Mouse (Mus musculus): ENCODE data around the gene Dip2c. TPM values are rescaled to one million over a fixed set of nuclear protein-coding genes. Genes with fewer than 3 reads are reported as not detected.
A peak's percentile ranks its signal among the peaks of the same experiment; 100 is the strongest.

Dip2c gene
- polyA plus RNA-seq, 1 experiment from 2014 or later, result 11.7 TPM

DNA sequence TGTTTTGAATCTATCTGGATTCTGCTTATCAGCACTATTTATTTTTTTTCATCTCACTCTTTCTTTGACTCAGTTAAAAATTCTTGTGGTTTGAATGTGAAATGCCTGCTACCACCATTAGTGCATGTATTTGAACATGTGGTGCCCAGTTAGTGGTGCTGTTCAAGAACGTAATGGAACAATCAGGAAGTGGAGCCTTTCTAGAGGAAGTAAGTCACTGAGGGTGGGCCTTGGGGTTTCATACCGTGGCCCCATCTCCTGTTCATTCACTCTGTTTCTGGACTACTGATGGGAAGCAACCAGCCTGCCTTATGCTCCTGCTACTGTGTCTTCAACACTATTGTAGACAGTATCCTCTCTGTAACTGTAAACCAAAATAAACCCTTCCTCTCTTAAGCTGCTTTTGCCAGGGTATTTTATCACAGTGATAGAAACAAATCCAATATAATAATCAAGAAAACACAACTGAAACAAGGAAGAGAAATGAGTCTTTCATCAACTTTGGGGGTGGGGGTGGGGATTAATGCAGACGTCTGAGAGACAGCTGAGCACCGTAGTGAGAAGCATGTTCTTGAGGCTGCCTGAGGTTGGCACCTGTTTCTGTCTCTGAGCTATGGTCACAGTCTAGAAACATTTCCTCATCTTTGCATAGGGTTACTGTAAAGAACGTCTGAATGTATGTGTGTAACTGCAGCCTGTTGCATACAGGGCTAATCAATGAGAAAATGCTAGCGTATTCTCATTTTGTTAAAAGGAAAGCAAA lies 323.2 kb downstream of the Dip2c start:
- 0 out of 2 replicates have a peak, but pooled peaks cover 11% of the 10 kb centered on the region for H3K36me3 ChIP-seq (ENCODE audit: control insufficient read depth, insufficient read depth, low read length)
- H3K9ac ChIP-seq (ENCODE audit: low read depth, low read length), result no peak overlapping the region
- ATAC-seq (ENCODE audit: low read depth) (no peak), DNase-seq (ENCODE audit: low spot score) (no peak)
- H3K4me3 ChIP-seq (ENCODE audit: low read depth, low read length), result no peak overlapping the region
- H3K4me2 ChIP-seq (ENCODE audit: low read depth, low read length), result no peak overlapping the region
- no peaks in the 10 kb centered on the region for H3K4me1 ChIP-seq (ENCODE audit: control insufficient read depth, insufficient read depth, low read length)
- H3K9me3 ChIP-seq (ENCODE audit: control insufficient read depth, low read length), result no peaks in the 10 kb centered on the region
- H3K27me3 ChIP-seq (replicated peaks; ENCODE audit: control insufficient read depth, insufficient read depth, low read length), result no peaks in the 10 kb centered on the region
- H3K27ac ChIP-seq (replicated peaks; ENCODE audit: low read depth, low read length), result no peak overlapping the region
- 71% methylated on average over 6 of the region's 6 CpGs for WGBS

DNA sequence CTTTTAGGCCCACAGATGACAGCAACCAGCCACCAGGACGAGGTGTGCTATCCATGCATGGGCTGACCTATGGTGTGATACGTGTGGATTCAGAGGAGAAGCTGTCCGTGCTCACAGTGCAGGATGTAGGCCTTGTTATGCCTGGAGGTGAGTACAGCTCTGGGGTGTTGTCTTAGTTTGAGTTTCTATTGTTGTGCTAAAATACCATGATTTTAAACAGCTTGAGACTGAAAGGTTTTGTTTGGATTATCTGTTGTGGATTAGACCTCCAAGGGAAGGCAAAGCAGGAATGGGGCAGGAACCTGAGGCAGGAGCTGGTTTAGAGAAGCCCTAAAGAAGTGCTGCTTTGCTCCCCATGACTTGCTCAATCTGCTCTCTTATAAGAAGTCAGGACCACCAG lies 325.0 kb downstream of the Dip2c start:
- WGBS, result 76% methylated on average over 3 of the region's 3 CpGs
- ATAC-seq (ENCODE audit: low read depth), result no peak
- H3K4me2 ChIP-seq (ENCODE audit: low read depth, low read length), result no peak overlapping the region
- H3K4me3 ChIP-seq (ENCODE audit: low read depth, low read length), result no peak overlapping the region
- no peaks in the 10 kb centered on the region for H3K9me3 ChIP-seq (ENCODE audit: control insufficient read depth, low read length)
- H3K9ac ChIP-seq (ENCODE audit: low read depth, low read length), result no peak overlapping the region
- H3K4me1 ChIP-seq (ENCODE audit: control insufficient read depth, insufficient read depth, low read length), result no peaks in the 10 kb centered on the region
- H3K27me3 ChIP-seq (replicated peaks; ENCODE audit: control insufficient read depth, insufficient read depth, low read length), result no peaks in the 10 kb centered on the region
- H3K36me3 ChIP-seq (ENCODE audit: control insufficient read depth, insufficient read depth, low read length), result peaks cover 20% of the 10 kb centered on the region
- no peak overlapping the region for H3K27ac ChIP-seq (replicated peaks; ENCODE audit: low read depth, low read length)
- DNase-seq (ENCODE audit: low spot score), result no peak

- H3K36me3 ChIP-seq (ENCODE audit: control insufficient read depth, insufficient read depth, low read length), result peaks cover 24% of the 10 kb centered on the region
Measured at GRCm38 (mm10) chr13:9611229-9611628, 334.9 kb downstream of the Dip2c start.

DNA sequence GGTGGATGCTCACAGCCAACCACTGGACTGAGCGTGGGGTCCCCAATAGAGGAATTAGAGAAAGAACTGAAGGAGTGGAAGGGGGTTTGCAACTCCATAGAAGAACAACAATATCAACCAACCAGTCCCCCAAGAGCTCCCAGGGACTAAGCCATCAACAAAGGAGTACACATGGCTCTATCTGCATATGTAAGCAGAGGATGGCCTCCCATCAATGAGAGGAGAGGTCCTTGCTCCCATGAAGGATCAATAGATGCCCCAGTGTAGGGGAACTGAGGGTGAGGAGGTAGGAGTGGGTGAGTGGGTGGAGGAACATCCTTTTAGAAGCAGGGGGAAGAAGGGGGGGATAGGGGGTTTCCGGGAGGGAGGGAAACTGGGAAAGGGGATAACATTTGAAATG lies 356.4 kb downstream of the Dip2c start:
- ATAC-seq (ENCODE audit: low read depth) (no peak), DNase-seq (ENCODE audit: low spot score) (no peak)
- no peaks in the 10 kb centered on the region for H3K27me3 ChIP-seq (replicated peaks; ENCODE audit: control insufficient read depth, insufficient read depth, low read length)
- H3K4me1 ChIP-seq (ENCODE audit: control insufficient read depth, insufficient read depth, low read length), result no peaks in the 10 kb centered on the region
- H3K9me3 ChIP-seq (ENCODE audit: control insufficient read depth, low read length), result no peaks in the 10 kb centered on the region
- H3K4me2 ChIP-seq (ENCODE audit: low read depth, low read length), result no peak overlapping the region
- no peak overlapping the region for H3K27ac ChIP-seq (replicated peaks; ENCODE audit: low read depth, low read length)
- 69% methylated on average over 2 of the region's 2 CpGs for WGBS
- H3K36me3 ChIP-seq (ENCODE audit: control insufficient read depth, insufficient read depth, low read length), result peaks cover 16% of the 10 kb centered on the region
- no peak overlapping the region for H3K4me3 ChIP-seq (ENCODE audit: low read depth, low read length)
- H3K9ac ChIP-seq (ENCODE audit: low read depth, low read length), result no peak overlapping the region

More at GRCm38 (mm10) chr13:9611229-9611628, 334.9 kb downstream of the Dip2c start:
- H3K27me3 ChIP-seq (replicated peaks; ENCODE audit: control insufficient read depth, insufficient read depth, low read length), result no peaks in the 10 kb centered on the region
- no peak overlapping the region for H3K4me2 ChIP-seq (ENCODE audit: low read depth, low read length)
- H3K9ac ChIP-seq (ENCODE audit: low read depth, low read length), result no peak overlapping the region
- no peak for ATAC-seq (ENCODE audit: low read depth)
- H3K4me1 ChIP-seq (ENCODE audit: control insufficient read depth, insufficient read depth, low read length), result no peaks in the 10 kb centered on the region
- no peak for DNase-seq (ENCODE audit: low spot score)
- H3K9me3 ChIP-seq (ENCODE audit: control insufficient read depth, low read length), result no peaks in the 10 kb centered on the region
- no peak overlapping the region for H3K4me3 ChIP-seq (ENCODE audit: low read depth, low read length)
- WGBS, result 84% methylated on average over 1 of the region's 1 CpGs
- H3K27ac ChIP-seq (replicated peaks; ENCODE audit: low read depth, low read length), result no peak overlapping the region

DNA sequence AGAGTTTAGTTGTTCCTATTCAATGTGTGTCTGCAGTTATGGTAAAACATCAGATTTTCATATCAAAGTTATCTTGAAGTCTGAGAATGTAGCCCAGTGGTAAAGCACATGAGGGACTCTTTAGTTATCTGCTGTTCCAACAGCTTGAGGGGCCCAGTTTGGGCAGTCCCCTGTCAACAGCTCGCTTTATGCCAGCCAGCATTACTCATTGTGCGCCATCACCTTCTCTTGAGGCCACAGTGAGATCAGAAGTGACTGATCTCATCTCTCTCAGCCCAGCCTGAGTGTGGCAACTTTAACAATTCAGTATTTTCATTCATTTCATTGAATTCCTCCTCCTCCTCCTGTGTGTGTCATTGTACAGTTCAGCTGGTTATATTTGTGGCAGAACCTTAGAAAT lies 359.6 kb downstream of the Dip2c start:
- Histone ChIP-seq H3K27ac (replicated peaks; ENCODE audit: low read depth, low read length) (no peak overlapping the region), H3K9me3 (ENCODE audit: control insufficient read depth, low read length) (no peaks in the 10 kb centered on the region), H3K4me2 (ENCODE audit: low read depth, low read length) (no peak overlapping the region), H3K27me3 (replicated peaks; ENCODE audit: control insufficient read depth, insufficient read depth, low read length) (no peaks in the 10 kb centered on the region), H3K36me3 (ENCODE audit: control insufficient read depth, insufficient read depth, low read length) (peaks cover 5% of the 10 kb centered on the region; the same call in 1 of the 2 replicates), H3K9ac (ENCODE audit: low read depth, low read length) (no peak overlapping the region), H3K4me3 (ENCODE audit: low read depth, low read length) (no peak overlapping the region), H3K4me1 (ENCODE audit: control insufficient read depth, insufficient read depth, low read length) (no peaks in the 10 kb centered on the region)
- DNase-seq (ENCODE audit: low spot score) (no peak), ATAC-seq (ENCODE audit: low read depth) (no peak)
- WGBS, result 83% methylated on average over 2 of the region's 2 CpGs

- ATAC-seq (ENCODE audit: low read depth) (peak; percentile 33; the same call in 1 of the 2 replicates), DNase-seq (ENCODE audit: low spot score) (peak; percentile 24)
- no peaks in the 10 kb centered on the region for H3K4me1 ChIP-seq (ENCODE audit: control insufficient read depth, insufficient read depth, low read length)
- no peaks in the 10 kb centered on the region for H3K9me3 ChIP-seq (ENCODE audit: control insufficient read depth, low read length)
- H3K36me3 ChIP-seq (ENCODE audit: control insufficient read depth, insufficient read depth, low read length), result peaks cover 5% of the 10 kb centered on the region; the same call in 1 of the 2 replicates
- WGBS, result 53% methylated on average over 4 of the region's 4 CpGs
- no peak overlapping the region for H3K4me2 ChIP-seq (ENCODE audit: low read depth, low read length)
- H3K4me3 ChIP-seq (ENCODE audit: low read depth, low read length), result no peak overlapping the region
- no peak overlapping the region for H3K9ac ChIP-seq (ENCODE audit: low read depth, low read length)
- H3K27me3 ChIP-seq (replicated peaks; ENCODE audit: control insufficient read depth, insufficient read depth, low read length), result no peaks in the 10 kb centered on the region
- no peak overlapping the region for H3K27ac ChIP-seq (replicated peaks; ENCODE audit: low read depth, low read length)
Measured at GRCm38 (mm10) chr13:9636505-9636904, 360.2 kb downstream of the Dip2c start.

DNA sequence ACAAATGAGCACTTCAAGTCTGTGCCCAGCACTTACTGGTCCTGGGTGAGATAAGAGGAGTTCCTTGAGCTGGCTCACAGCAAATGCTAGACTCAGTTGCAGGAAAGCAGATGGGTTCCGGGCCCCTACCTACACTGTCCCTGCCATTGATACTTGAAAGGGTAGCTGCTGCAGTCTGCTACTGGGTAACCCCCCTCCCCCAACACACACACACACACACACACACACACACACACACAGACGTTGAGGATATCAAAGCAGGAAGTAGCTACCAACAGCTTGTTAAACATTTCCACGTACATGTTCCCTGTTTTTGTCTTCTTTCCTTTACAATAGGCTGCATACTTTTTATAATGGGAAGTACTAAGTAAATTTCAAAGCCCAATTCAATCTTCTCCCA lies 361.6 kb downstream of the Dip2c start:
- no peak for ATAC-seq (ENCODE audit: low read depth)
- H3K9ac ChIP-seq (ENCODE audit: low read depth, low read length), result no peak overlapping the region
- H3K4me2 ChIP-seq (ENCODE audit: low read depth, low read length), result no peak overlapping the region
- no peaks in the 10 kb centered on the region for H3K9me3 ChIP-seq (ENCODE audit: control insufficient read depth, low read length)
- H3K4me1 ChIP-seq (ENCODE audit: control insufficient read depth, insufficient read depth, low read length), result no peaks in the 10 kb centered on the region
- peaks cover 5% of the 10 kb centered on the region; the same call in 1 of the 2 replicates for H3K36me3 ChIP-seq (ENCODE audit: control insufficient read depth, insufficient read depth, low read length)
- no peak overlapping the region for H3K27ac ChIP-seq (replicated peaks; ENCODE audit: low read depth, low read length)
- no peak overlapping the region for H3K4me3 ChIP-seq (ENCODE audit: low read depth, low read length)
- 65% methylated on average over 3 of the region's 3 CpGs for whole genome bisulfite sequencing
- H3K27me3 ChIP-seq (replicated peaks; ENCODE audit: control insufficient read depth, insufficient read depth, low read length), result no peaks in the 10 kb centered on the region
- DNase-seq (ENCODE audit: low spot score), result no peak

DNA sequence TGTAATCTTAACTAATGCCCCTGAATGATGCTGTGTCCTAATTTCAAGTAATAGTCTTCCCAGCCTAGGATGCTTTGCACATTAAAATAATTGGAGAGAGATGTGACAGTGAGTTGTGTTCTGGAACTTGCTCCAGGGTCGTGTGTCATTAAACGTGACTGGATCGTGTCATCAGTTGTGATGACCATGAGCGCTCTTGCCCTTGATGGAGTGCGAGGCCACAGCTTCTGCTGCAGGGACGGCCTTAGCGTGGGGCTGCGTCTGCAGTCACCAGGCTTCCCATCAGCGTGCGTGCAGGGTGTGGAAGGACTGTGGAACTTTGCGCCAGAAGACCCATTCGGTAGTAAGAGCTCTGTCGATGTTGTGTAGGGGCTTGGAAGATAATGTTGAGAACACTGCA lies 372.4 kb downstream of the Dip2c start:
- Histone ChIP-seq H3K9ac (ENCODE audit: low read depth, low read length) (no peak overlapping the region), H3K4me1 (ENCODE audit: control insufficient read depth, insufficient read depth, low read length) (no peaks in the 10 kb centered on the region), H3K4me3 (ENCODE audit: low read depth, low read length) (no peak overlapping the region), H3K4me2 (ENCODE audit: low read depth, low read length) (no peak overlapping the region), H3K9me3 (ENCODE audit: control insufficient read depth, low read length) (no peaks in the 10 kb centered on the region), H3K27ac (replicated peaks; ENCODE audit: low read depth, low read length) (no peak overlapping the region), H3K36me3 (ENCODE audit: control insufficient read depth, insufficient read depth, low read length) (peaks cover 9% of the 10 kb centered on the region; the same call in 1 of the 2 replicates), H3K27me3 (replicated peaks; ENCODE audit: control insufficient read depth, insufficient read depth, low read length) (no peaks in the 10 kb centered on the region)
- ATAC-seq (ENCODE audit: low read depth) (no peak), DNase-seq (ENCODE audit: low spot score) (no peak)
- 94% methylated on average over 13 of the region's 13 CpGs for WGBS

- no peak overlapping the region for H3K4me3 ChIP-seq (ENCODE audit: low read depth, low read length)
- H3K4me1 ChIP-seq (ENCODE audit: control insufficient read depth, insufficient read depth, low read length), result no peaks in the 10 kb centered on the region
- H3K9me3 ChIP-seq (ENCODE audit: control insufficient read depth, low read length), result no peaks in the 10 kb centered on the region
- WGBS, result 89% methylated on average over 1 of the region's 1 CpGs
- no peak overlapping the region for H3K9ac ChIP-seq (ENCODE audit: low read depth, low read length)
- H3K27me3 ChIP-seq (replicated peaks; ENCODE audit: control insufficient read depth, insufficient read depth, low read length), result no peaks in the 10 kb centered on the region
- no peak overlapping the region for H3K27ac ChIP-seq (replicated peaks; ENCODE audit: low read depth, low read length)
- ATAC-seq (ENCODE audit: low read depth) (no peak), DNase-seq (ENCODE audit: low spot score) (no peak)
- peaks cover 9% of the 10 kb centered on the region; the same call in 1 of the 2 replicates for H3K36me3 ChIP-seq (ENCODE audit: control insufficient read depth, insufficient read depth, low read length)
- no peak overlapping the region for H3K4me2 ChIP-seq (ENCODE audit: low read depth, low read length)
Measured at GRCm38 (mm10) chr13:9649894-9650293, 373.6 kb downstream of the Dip2c start.

All from embryonic facial prominence, embryonic 14.5 days (tissue).